Mouse (Mus musculus) ES-E14 (cell line): ENCODE results near the gene Ppp1r26. TPM values are rescaled to one million over a fixed set of nuclear protein-coding genes. Genes with fewer than 3 reads are reported as not detected.

ENCODE experiments used
- DNase-seq: peaks from one replicate; pipeline ENCODE4 v3.0.0-alpha.2; 2013; ENCODE audit warnings: low read depth, low spot score
- H3K27ac ChIP-seq: 2 replicates; pipeline ENCODE4 v1.5.1; 2012; ENCODE audit warnings: low read depth, mild to moderate bottlenecking, low read length, moderate library complexity, mixed read lengths; ENCODE audit not compliant: poor library complexity, insufficient read depth, severe bottlenecking
- H3K36me3 ChIP-seq: 2 replicates; pipeline ENCODE4 v1.6.1; 2012; ENCODE audit warnings: mild to moderate bottlenecking, low read length, moderate library complexity, mixed read lengths; ENCODE audit not compliant: control insufficient read depth, poor library complexity, insufficient read depth, severe bottlenecking
- H3K4me1 ChIP-seq, 2 experiments: fragments of 150-350 bp in 1 of 2; sonication (generic) in 1 of 2; 2 replicates each; pipeline ENCODE4 v1.6.1; 2012; ENCODE audit warnings: low read length in 2 of 2, mild to moderate bottlenecking in 1 of 2, mixed read lengths in 1 of 2; ENCODE audit not compliant: control insufficient read depth in 2 of 2, insufficient read depth in 2 of 2, poor library complexity in 1 of 2
- H3K4me3 ChIP-seq, 2 experiments: fragments of 150-350 bp in 1 of 2; sonication (generic) in 1 of 2; 2 replicates each; pipeline ENCODE4 v1.5.1; 2012; ENCODE audit warnings: low read length in 2 of 2, low read depth in 1 of 2, mild to moderate bottlenecking in 1 of 2, mixed read lengths in 1 of 2; ENCODE audit not compliant: insufficient read depth in 1 of 2, poor library complexity in 1 of 2, severe bottlenecking in 1 of 2
- H3K9ac ChIP-seq: 2 replicates; pipeline ENCODE4 v1.6.1; 2012; ENCODE audit warnings: low read depth, mild to moderate bottlenecking, low read length, mixed read lengths; ENCODE audit not compliant: poor library complexity, insufficient read depth, severe bottlenecking
- H3K9me3 ChIP-seq: fragments of 150-350 bp; sonication (generic); 2 replicates; pipeline ENCODE4 v1.6.1; 2012; ENCODE audit warnings: low read depth, mild to moderate bottlenecking, low read length; ENCODE audit not compliant: control insufficient read depth, insufficient read depth
- CHD2 ChIP-seq: IDR thresholded peaks from 2 replicates; pipeline ENCODE4 v1.6.1; 2014; ENCODE audit warnings: mild to moderate bottlenecking, low read depth, low read length, inconsistent platforms
- HCFC1 ChIP-seq: IDR thresholded peaks from 2 replicates; pipeline ENCODE4 v1.6.1; 2012; ENCODE audit warnings: low read length, inconsistent platforms, borderline replicate concordance; ENCODE audit not compliant: insufficient read depth
- MAFK ChIP-seq: IDR thresholded peaks from 2 replicates; pipeline ENCODE4 v1.6.1; 2014; ENCODE audit warnings: mild to moderate bottlenecking, low read depth, low read length, inconsistent platforms; ENCODE audit not compliant: insufficient read depth
- ZC3H11A ChIP-seq: IDR thresholded peaks from 2 replicates; pipeline ENCODE4 v1.6.1; 2012; ENCODE audit warnings: low read depth, mild to moderate bottlenecking, inconsistent platforms, low read length, borderline replicate concordance
- ZNF384 ChIP-seq: IDR thresholded peaks from 2 replicates; pipeline ENCODE4 v1.6.1; 2012; ENCODE audit warnings: low read depth, low read length, inconsistent platforms
- in situ Hi-C, 2 experiments: fragments of 600-800 bp; cut with MboI; formaldehyde crosslinking; loops; one replicate each; pipeline ENCODE4 v1.15.1; 2025; ENCODE audit warnings: low sequenced_read_pairs in 2 of 2, inconsistent platforms in 1 of 2; ENCODE audit not compliant: unreplicated experiment in 2 of 2
- total RNA-seq: library from RNA; depleted of rRNA; stranded (reverse); fragments of 300-350 nt; gene quantifications from 2 replicates; pipeline ENCODE4 v1.2.3, GENCODE M21; 2012

The Ppp1r26 gene
- total RNA-seq, 1 experiment = 2.5 TPM

- TF ChIP-seq MAFK (no peak), ZNF384 (no peak)
- Histone ChIP-seq H3K4me1 (peaks cover 0 to 3% of the 10 kb centered on the region in 2 experiments; a peak in 1 of 4 replicates), H3K9me3 (peaks cover 3% of the 10 kb centered on the region; the same call in 1 of the 2 replicates), H3K36me3 (no peaks in the 10 kb centered on the region), H3K4me3 (no peak overlapping the region), H3K9ac (no peak overlapping the region), H3K27ac (no peak overlapping the region)
- in situ Hi-C loops = no loop called here
- no peak for DNase-seq
Measured at GRCm38 (mm10) chr2:28495207-28495756, 48.7 kb downstream of the Ppp1r26 start.

GRCm38 (mm10) chr2:28495801-28496595, 49.4 kb downstream of the Ppp1r26 start:
- H3K9me3 ChIP-seq = peaks cover 3% of the 10 kb centered on the region; the same call in 1 of the 2 replicates
- TF ChIP-seq HCFC1 (no peak), MAFK (no peak), ZC3H11A (no peak), ZNF384 (no peak), CHD2 (no peak)
- no peak for DNase-seq
- H3K4me3 ChIP-seq = no peak overlapping the region
- in situ Hi-C loops = no loop called here
- no peaks in the 10 kb centered on the region for H3K36me3 ChIP-seq
- peaks cover 0 to 3% of the 10 kb centered on the region in 2 experiments; a peak in 1 of 4 replicates for H3K4me1 ChIP-seq
- no peak overlapping the region for H3K27ac ChIP-seq
- no peak overlapping the region for H3K9ac ChIP-seq

- no peak for TF ChIP-seq HCFC1
- TF ChIP-seq MAFK = no peak
- no peak for TF ChIP-seq ZC3H11A
- no peak for TF ChIP-seq CHD2
- TF ChIP-seq ZNF384 = no peak
- H3K4me3 ChIP-seq = no peak within 1 kb of the TSS
- in situ Hi-C loops = no loop called here
- peaks cover 3% of the 10 kb centered on the region; the same call in 1 of the 2 replicates for H3K9me3 ChIP-seq
- H3K4me1 ChIP-seq = peaks cover 0 to 3% of the 10 kb centered on the region in 2 experiments; a peak in 1 of 4 replicates
- H3K9ac ChIP-seq = no peak within 1 kb of the TSS
- H3K36me3 ChIP-seq = no peaks in the 10 kb centered on the region
- no peak for DNase-seq
- H3K27ac ChIP-seq = no peak within 1 kb of the TSS
Measured at GRCm38 (mm10) chr2:28496671-28497070, 50.1 kb downstream of the Ppp1r26 start, which contains the start of gene Gbgt1. Gene Gbgt1 (plus strand): TSS chr2:28496891.

- no peak overlapping the region for H3K27ac ChIP-seq
- no peak for TF ChIP-seq HCFC1
- no peak overlapping the region for H3K9ac ChIP-seq
- no peaks in the 10 kb centered on the region for H3K36me3 ChIP-seq
- peaks cover 0 to 3% of the 10 kb centered on the region in 2 experiments; a peak in 1 of 4 replicates for H3K4me1 ChIP-seq
- in situ Hi-C loops = no loop called here
- no peak for DNase-seq
- no peak overlapping the region for H3K4me3 ChIP-seq
- H3K9me3 ChIP-seq = peaks cover 3% of the 10 kb centered on the region; the same call in 1 of the 2 replicates
Measured at GRCm38 (mm10) chr2:28497561-28497960, 51.0 kb downstream of the Ppp1r26 start.

GRCm38 (mm10) chr2:28498431-28498830, 51.8 kb downstream of the Ppp1r26 start:
- H3K36me3 ChIP-seq = no peaks in the 10 kb centered on the region

More at GRCm38 (mm10) chr2:28498431-28498830, 51.8 kb downstream of the Ppp1r26 start:
- Histone ChIP-seq H3K4me1 (peaks cover 0 to 3% of the 10 kb centered on the region in 2 experiments; a peak in 1 of 4 replicates), H3K9me3 (peaks cover 3% of the 10 kb centered on the region; the same call in 1 of the 2 replicates), H3K4me3 (no peak overlapping the region), H3K27ac (no peak overlapping the region), H3K9ac (no peak overlapping the region)
- TF ChIP-seq HCFC1 (no peak), CHD2 (no peak), ZC3H11A (no peak), ZNF384 (no peak), MAFK (no peak)
- no peak for DNase-seq
- in situ Hi-C loops = no loop called here
